Mouse (Mus musculus): ENCODE measurements around the gene Oxct1.

DNA sequence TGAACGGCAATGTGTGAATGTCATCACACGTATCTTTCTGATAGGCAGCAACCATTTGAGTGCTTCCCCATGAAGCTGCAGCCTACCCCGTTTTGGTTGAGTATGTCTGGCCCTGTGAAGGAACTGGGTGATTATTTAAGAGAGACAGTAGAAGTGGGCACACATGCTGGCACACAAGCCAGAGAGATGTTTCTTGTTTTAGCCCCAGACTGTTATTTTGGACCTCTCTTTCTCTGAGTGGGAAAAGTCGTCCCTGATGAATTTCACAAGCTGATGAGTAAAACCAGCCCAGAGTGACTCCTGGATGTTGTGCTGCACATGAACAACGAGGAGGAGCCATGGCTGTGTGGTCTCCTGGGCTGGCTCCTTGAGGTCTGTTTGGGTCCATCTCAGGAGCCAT lies 37.4 kb downstream of the Oxct1 start:
- TF ChIP-seq POLR2AphosphoS2 (IDR thresholded peaks at IDR 0.05; ENCODE audit: insufficient read length, low read depth): no peak
- no peak for TF ChIP-seq POLR2A (IDR thresholded peaks at IDR 0.05; ENCODE audit: insufficient read length, low read depth)
- TF ChIP-seq E2F4 (IDR thresholded peaks at IDR 0.05; ENCODE audit: insufficient read depth): no peak
- TF ChIP-seq MYOG (IDR thresholded peaks at IDR 0.05; ENCODE audit: control insufficient read depth in 1 of 3, insufficient read depth in 1 of 3, insufficient read length in 2 of 3, low read depth in 2 of 3): no peak
- TF ChIP-seq TCF12 (IDR thresholded peaks at IDR 0.05; ENCODE audit: insufficient read depth, poor library complexity, severe bottlenecking): no peak
- no peak for TF ChIP-seq MAX (IDR thresholded peaks at IDR 0.05; ENCODE audit: low read depth)
- no peak for TF ChIP-seq USF1 (IDR thresholded peaks at IDR 0.05; ENCODE audit: low read depth)
- TF ChIP-seq REST (IDR thresholded peaks at IDR 0.05; ENCODE audit: insufficient read depth, insufficient read length): no peak
- TF ChIP-seq TCF3 (IDR thresholded peaks at IDR 0.05; ENCODE audit: insufficient read length, low read depth): no peak
- TF ChIP-seq MYOD1 (IDR thresholded peaks at IDR 0.05; ENCODE audit: control insufficient read depth in 1 of 3, insufficient read length in 2 of 3, low read depth in 2 of 3): no peak
- TF ChIP-seq CEBPB (IDR thresholded peaks at IDR 0.05; ENCODE audit: insufficient read depth, poor library complexity, severe bottlenecking): no peak
